Mouse (Mus musculus): ENCODE measurements around the gene Acss2. TPM values are rescaled to one million over a fixed set of nuclear protein-coding genes. Genes with fewer than 3 reads are reported as not detected.
A peak's percentile ranks its signal among the peaks of the same experiment; 100 is the strongest.

Gene Acss2
- polyA plus RNA-seq (2016; fragmentation: Nextera tagmentation; extraction: Ambion mirVana): 13.0 and 14.4 TPM in 2 replicates

DNA sequence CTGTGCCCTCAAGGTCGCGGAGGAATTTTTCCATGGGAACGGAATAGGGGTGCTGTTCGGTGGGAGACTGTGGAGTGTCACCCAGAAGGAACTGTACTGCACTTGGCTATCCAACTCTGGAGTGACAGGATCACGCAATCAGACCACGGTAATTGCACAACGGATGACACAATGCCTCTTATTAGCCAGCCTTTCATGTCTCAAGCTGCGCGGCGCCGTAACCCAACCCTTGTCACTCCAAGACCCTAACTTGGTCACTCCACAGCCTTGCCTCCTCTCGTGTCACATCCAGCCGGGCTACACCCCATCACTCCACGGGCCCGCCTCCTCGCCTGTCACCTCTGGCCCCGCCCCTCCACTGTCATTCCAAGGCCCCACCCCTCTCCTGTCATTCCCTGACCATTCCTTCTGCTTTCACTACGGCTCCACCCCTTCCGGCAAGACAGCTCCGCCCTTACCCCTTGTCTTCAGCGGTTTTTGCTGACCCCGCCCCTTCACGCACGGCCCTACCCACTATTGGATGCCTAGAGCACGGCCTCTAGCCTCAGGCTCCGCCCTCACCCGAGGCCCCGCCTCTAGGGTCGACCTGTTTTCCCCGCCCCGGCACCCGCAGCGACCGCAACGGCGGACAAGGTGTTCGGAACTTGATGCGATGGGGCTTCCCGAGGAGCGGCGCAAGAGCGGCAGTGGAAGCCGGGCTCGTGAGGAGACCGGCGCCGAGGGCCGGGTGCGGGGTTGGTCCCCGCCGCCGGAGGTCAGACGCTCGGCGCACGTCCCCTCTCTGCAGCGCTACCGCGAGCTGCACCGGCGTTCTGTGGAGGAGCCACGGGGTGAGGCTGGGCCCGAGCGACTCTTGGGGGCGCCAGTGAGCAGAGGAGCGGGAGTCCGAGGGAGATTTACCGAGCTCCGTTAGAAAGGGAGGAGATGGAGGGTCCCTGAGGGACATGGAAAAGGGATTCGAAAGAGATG is at the start of gene Acss2, which contains the start of gene Ggt7:
Gene Acss2 (plus strand): TSS at position 494 of the 969 bp plus-strand sequence.
Gene Ggt7 (minus strand): TSS at position 783 of the 969 bp plus-strand sequence.
- Histone ChIP-seq H3K9ac (peak within 1 kb of the TSS; percentile 75), H3K27ac (ENCODE audit: poor library complexity, severe bottlenecking) (peak within 1 kb of the TSS; percentile 66), H3K27me3 (replicated peaks) (peaks cover 25% of the 10 kb centered on the region), H3K4me3 (peak within 1 kb of the TSS; percentile 97), H3K4me2 (peak within 1 kb of the TSS; percentile 96), H3K4me1 (replicated peaks) (peaks cover 16% of the 10 kb centered on the region), H3K36me3 (no peaks in the 10 kb centered on the region), H3K9me3 (replicated peaks) (no peaks in the 10 kb centered on the region)
- peak; percentile 100 for ATAC-seq (ENCODE audit: insufficient number of reproducible peaks, low FRiP score)
- WGBS: 3% methylated on average over 70 of the region's 70 CpGs

DNA sequence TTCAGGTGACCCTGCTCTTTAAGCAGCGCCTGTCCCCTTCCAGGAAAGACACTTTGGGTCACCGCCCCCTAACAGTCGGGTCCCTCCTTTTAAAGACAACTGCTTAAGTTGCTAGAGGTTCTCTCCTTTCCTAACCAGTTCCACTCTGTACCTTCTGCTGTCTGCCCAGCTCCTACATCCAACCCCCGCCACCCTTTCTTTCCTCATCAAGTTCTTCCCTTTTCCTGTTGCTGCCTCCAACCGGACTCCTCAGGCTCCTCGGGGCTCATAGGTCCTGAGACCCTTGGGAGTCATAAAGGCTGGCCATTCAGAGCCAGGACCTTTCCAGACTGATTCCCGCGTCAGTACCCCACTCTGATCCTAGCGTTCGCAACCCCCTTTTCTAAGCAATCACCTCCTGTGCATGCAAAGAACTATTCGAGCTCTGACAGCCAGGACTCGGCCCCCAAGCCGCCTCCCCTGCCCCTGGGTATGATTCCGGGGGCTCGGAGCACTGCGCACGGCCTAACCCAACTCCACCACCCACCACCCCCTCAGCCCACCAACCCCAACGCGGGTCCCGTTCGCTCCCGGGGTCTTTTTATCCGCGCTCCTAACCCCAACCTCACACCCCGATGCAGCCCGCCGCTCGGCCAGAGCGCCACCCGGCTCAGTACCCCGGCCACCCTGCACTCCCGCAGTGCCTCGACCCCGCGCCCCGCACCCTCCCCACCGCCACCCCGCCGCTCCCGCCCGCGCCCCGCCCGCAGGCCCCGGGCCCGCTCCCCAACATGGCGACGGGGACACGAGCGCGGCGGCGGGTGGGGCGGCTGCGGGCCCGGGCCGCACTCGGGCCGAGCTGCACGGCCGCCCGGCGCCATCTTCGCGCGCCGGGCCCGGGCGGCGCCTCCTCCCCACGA is 44.8 kb upstream of the Acss2 start:
- H3K4me3 ChIP-seq: peak overlapping the region; percentile 80
- peak overlapping the region; percentile 93 for H3K9ac ChIP-seq
- H3K4me1 ChIP-seq (replicated peaks): peaks cover 34% of the 10 kb centered on the region
- WGBS: 1% methylated on average over 56 of the region's 71 CpGs
- no peaks in the 10 kb centered on the region for H3K9me3 ChIP-seq (replicated peaks)
- no peaks in the 10 kb centered on the region for H3K36me3 ChIP-seq
- peak overlapping the region; percentile 87 for H3K27ac ChIP-seq (ENCODE audit: poor library complexity, severe bottlenecking)
- H3K27me3 ChIP-seq (replicated peaks): no peaks in the 10 kb centered on the region
- no peak; the same call in 1 of the 2 replicates for ATAC-seq (ENCODE audit: insufficient number of reproducible peaks, low FRiP score)
- H3K4me2 ChIP-seq: peak overlapping the region; percentile 88

DNA sequence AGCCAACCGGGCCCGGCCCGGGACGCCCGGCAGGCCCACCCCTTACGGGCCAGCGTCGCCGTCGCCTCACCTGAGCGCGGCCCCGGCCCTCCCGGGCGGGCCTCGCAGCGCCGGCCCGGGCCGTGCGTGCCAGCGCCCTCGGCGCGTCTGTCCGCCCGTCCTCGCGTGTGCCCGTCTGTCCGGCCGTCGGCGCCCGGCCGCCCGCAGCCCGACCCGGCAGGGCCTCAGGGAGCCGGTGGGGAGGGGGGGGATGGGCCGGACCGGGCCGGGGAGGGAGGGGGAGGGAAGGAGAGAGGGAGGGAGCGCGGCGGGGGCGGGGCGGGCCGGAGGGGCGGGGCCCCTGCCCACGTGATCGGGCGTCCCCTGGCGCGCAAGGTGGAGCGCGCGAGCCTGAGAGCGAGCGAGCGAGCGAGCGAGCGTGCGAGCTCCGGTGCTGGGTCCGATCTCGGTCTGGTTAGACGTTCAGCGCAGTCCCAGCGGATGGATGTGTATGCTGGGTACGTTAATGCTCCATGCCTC is 44.1 kb upstream of the Acss2 start, which contains the start of gene Ncoa6:
Gene Ncoa6 (minus strand): TSS at position 325 of the 519 bp plus-strand sequence.
- WGBS: under 1% methylated on average over 63 of the region's 72 CpGs
- H3K27me3 ChIP-seq (replicated peaks): no peaks in the 10 kb centered on the region
- no peaks in the 10 kb centered on the region for H3K9me3 ChIP-seq (replicated peaks)
- peak within 1 kb of the TSS; percentile 80 for H3K4me3 ChIP-seq
- H3K9ac ChIP-seq: peak within 1 kb of the TSS; percentile 93
- ATAC-seq (ENCODE audit: insufficient number of reproducible peaks, low FRiP score): peak; percentile 89
- H3K4me1 ChIP-seq (replicated peaks): peaks cover 32% of the 10 kb centered on the region
- peak within 1 kb of the TSS; percentile 88 for H3K4me2 ChIP-seq
- peak within 1 kb of the TSS; percentile 87 for H3K27ac ChIP-seq (ENCODE audit: poor library complexity, severe bottlenecking)
- H3K36me3 ChIP-seq: no peaks in the 10 kb centered on the region

DNA sequence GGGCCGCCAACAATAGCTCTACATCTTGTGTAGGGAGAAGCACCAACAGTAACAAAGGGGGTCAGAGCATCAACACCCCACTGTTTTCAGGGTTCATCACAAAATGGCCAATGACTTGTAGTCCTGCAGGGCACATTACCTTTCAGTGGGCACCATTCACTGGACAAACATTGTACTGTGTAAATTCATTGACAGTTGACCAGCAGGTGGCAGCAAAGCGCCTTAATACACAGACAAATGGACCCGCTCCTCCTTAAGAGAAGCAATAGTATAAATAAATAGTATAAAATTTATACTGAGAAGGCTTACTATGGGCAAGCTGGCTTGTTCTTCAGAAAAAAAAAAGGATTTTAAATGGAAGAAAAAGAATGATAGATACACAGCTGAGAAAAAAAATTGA is 35.7 kb upstream of the Acss2 start:
- H3K36me3 ChIP-seq: no peaks in the 10 kb centered on the region
- ATAC-seq (ENCODE audit: insufficient number of reproducible peaks, low FRiP score): no peak
- WGBS: 41% methylated on average over 3 of the region's 3 CpGs
- H3K27me3 ChIP-seq (replicated peaks): no peaks in the 10 kb centered on the region
- no peak overlapping the region for H3K4me2 ChIP-seq
- H3K4me3 ChIP-seq: no peak overlapping the region
- no peak overlapping the region for H3K27ac ChIP-seq (ENCODE audit: poor library complexity, severe bottlenecking)
- no peaks in the 10 kb centered on the region for H3K4me1 ChIP-seq (replicated peaks)
- H3K9ac ChIP-seq: no peak overlapping the region
- H3K9me3 ChIP-seq (replicated peaks): no peaks in the 10 kb centered on the region; the same call in 1 of the 2 replicates

DNA sequence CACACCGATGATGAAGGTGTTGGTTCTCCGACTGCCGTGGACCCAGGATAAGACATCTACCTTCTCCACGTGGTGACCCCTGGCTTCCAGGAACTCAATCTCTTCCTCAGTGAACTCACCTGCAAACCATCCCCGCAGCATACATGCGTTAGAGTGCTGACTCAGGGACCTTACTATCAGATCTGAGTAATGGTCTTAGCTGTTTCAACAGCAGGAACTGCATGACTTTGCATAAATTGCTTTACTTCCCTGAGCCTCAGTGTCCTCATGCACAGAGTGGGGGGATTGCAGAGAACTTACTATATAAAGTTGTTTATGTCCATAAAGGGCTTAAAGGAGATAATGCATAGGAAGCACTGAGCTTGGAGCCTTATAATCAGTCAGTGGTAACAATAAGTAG is 26.8 kb upstream of the Acss2 start:
- no peak for ATAC-seq (ENCODE audit: insufficient number of reproducible peaks, low FRiP score)
- no peak overlapping the region for H3K4me2 ChIP-seq
- H3K9me3 ChIP-seq (replicated peaks): no peaks in the 10 kb centered on the region
- H3K36me3 ChIP-seq: no peaks in the 10 kb centered on the region
- H3K9ac ChIP-seq: no peak overlapping the region
- WGBS: 89% methylated on average over 6 of the region's 6 CpGs
- no peak overlapping the region for H3K4me3 ChIP-seq
- H3K27ac ChIP-seq (ENCODE audit: poor library complexity, severe bottlenecking): no peak overlapping the region
- no peaks in the 10 kb centered on the region for H3K27me3 ChIP-seq (replicated peaks)
- no peaks in the 10 kb centered on the region for H3K4me1 ChIP-seq (replicated peaks)

DNA sequence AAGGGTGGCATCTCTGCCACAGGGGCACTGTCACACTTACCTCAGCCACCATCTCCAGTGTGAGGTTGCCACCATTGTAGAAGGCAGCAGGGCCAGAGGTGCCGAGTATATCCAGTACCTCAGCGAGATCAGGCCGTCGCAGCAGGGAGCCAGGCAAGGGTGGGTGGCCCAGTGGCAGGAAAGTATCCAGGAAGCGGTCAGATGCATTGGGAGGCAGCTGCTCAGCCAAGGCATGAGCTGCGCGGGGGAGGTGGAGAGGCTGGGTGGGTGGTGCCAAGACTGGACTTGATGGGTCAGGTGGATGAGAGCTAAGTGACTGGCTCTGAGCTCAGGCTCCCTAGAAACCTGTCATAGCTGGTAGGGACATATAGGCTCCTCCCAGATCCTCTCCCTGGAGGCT is 15.2 kb upstream of the Acss2 start:
- H3K9ac ChIP-seq: no peak overlapping the region
- H3K4me3 ChIP-seq: no peak overlapping the region
- ATAC-seq (ENCODE audit: insufficient number of reproducible peaks, low FRiP score): no peak
- H3K9me3 ChIP-seq (replicated peaks): no peaks in the 10 kb centered on the region
- H3K36me3 ChIP-seq: no peaks in the 10 kb centered on the region
- no peak overlapping the region for H3K27ac ChIP-seq (ENCODE audit: poor library complexity, severe bottlenecking)
- peaks cover 10% of the 10 kb centered on the region for H3K4me1 ChIP-seq (replicated peaks)
- H3K4me2 ChIP-seq: no peak overlapping the region
- peaks cover 10% of the 10 kb centered on the region for H3K27me3 ChIP-seq (replicated peaks)
- WGBS: 77% methylated on average over 7 of the region's 7 CpGs

DNA sequence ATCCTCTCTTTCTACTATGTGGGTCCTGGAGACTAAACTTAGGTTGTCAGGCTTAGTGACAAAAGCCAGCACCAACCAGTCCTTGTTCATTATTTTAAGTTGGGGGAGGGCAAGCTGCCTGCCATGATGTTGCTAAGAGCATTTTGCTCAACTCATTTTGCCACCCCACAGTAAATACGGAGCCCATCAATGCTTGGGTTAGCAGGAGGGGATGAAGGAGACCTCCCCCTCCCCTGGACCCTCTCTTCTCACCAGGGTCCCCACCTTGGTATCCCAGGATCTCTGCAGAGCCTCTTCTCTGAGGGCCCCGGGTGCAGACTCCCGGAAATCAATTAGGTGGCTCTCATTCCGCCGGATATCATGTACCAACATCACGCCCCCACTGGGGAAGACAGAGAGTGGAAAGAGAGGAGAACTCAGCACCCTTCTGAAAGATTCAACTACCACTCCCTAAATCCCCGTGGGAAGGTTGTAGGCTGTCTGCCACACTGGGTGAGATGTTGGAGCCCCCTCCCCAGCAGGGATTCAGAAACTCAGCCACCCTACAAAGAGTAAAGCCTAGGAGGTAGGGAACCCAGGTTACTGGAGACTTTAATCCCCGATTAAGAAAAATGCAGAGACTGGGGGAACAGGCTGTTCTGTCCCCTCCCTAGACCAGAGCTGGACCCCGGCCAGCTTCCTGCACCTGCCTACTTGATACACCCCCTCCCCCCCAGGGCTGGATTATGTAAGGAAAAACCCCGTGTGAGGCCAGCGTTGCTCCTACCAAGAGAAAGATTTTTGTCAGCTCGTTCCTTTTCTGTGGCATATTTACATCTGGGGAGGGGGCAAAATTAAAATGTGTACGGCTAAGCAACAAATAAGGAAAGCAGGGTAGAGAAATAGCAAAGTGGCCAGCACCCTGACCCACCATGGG is 13.1 kb upstream of the Acss2 start:
- 49% methylated on average over 13 of the region's 13 CpGs for WGBS
- H3K9ac ChIP-seq: 0 out of 2 replicates have a peak overlapping the region, but pooled peaks have one; percentile 11
- no peak overlapping the region for H3K4me2 ChIP-seq
- H3K4me3 ChIP-seq: no peak overlapping the region
- H3K9me3 ChIP-seq (replicated peaks): no peaks in the 10 kb centered on the region
- ATAC-seq (ENCODE audit: insufficient number of reproducible peaks, low FRiP score): no peak
- no peak overlapping the region for H3K27ac ChIP-seq (ENCODE audit: poor library complexity, severe bottlenecking)
- peaks cover 19% of the 10 kb centered on the region for H3K4me1 ChIP-seq (replicated peaks)
- H3K36me3 ChIP-seq: no peaks in the 10 kb centered on the region
- H3K27me3 ChIP-seq (replicated peaks): peaks cover 10% of the 10 kb centered on the region

DNA sequence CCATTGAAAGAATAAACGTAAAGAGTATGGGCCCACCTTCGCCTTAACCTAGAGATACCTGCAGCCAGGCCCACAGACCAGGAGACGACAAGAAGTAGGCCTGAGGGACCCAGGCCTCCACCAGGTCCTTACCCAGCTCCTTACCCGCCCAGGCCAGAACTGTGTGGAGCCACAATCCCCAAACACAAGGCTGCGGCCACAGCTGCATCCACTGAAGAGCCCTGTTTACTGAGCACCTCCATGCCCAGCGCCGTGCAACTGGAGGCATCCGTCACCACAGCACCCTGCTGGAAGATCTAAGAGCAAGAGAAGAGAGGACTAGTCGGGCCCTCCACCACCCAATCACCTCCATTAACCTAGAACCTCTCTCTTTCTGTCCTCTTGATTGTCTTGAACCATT is 11.9 kb upstream of the Acss2 start:
- no peak overlapping the region for H3K27ac ChIP-seq (ENCODE audit: poor library complexity, severe bottlenecking)
- H3K4me1 ChIP-seq (replicated peaks): peaks cover 19% of the 10 kb centered on the region
- no peak overlapping the region for H3K9ac ChIP-seq
- H3K27me3 ChIP-seq (replicated peaks): peaks cover 10% of the 10 kb centered on the region
- no peak overlapping the region for H3K4me2 ChIP-seq
- no peaks in the 10 kb centered on the region for H3K36me3 ChIP-seq
- WGBS: 87% methylated on average over 9 of the region's 9 CpGs
- no peak for ATAC-seq (ENCODE audit: insufficient number of reproducible peaks, low FRiP score)
- H3K9me3 ChIP-seq (replicated peaks): no peaks in the 10 kb centered on the region
- no peak overlapping the region for H3K4me3 ChIP-seq

DNA sequence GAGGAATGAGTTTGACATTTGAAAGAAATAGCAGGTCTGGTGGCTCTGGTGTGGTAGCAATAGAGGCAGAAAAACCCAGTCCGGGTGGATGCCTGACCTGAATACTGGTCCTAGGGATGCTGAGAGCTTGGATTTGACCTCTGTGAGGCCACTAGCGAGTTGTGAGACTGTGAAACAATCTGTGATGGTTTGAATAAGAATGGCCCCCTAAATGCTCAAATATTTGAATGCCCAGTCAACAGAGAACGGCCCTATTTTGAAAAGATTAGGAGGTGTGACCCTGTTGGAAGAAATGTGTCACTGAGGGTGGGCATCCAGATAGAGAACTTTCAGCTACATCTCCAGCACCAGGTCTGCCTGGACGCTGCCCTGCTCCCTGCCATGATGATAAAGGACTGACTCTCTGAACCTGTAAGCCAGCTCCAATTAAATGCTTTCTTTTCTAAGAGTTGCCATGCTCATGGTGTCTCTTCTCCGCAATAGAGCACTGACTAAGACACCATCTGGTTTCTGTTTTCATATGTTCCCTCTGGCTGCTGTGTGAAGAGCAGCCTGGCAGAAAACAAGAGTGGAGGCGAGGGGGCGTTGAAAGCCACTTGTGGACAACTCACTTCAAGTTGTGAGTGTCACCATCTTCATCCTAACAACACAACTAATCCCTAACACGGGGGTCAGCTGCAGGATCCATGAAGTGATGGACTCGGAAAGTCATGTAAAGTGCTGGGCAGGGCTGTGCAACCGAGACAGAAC is 9.9 kb upstream of the Acss2 start:
- Histone ChIP-seq H3K27ac (ENCODE audit: poor library complexity, severe bottlenecking) (no peak overlapping the region), H3K27me3 (replicated peaks) (peaks cover 10% of the 10 kb centered on the region), H3K4me2 (0 out of 2 replicates have a peak overlapping the region, but pooled peaks have one; percentile 17), H3K36me3 (no peaks in the 10 kb centered on the region), H3K4me3 (no peak overlapping the region), H3K9ac (no peak overlapping the region; the same call in 1 of the 2 replicates), H3K9me3 (replicated peaks) (no peaks in the 10 kb centered on the region), H3K4me1 (replicated peaks) (peaks cover 19% of the 10 kb centered on the region)
- 50% methylated on average over 10 of the region's 10 CpGs for WGBS
- ATAC-seq (ENCODE audit: insufficient number of reproducible peaks, low FRiP score): no peak
